Mouse (Mus musculus) frontal cortex, postnatal 14 days (tissue): Measurements from ENCODE around the gene Acap3.

Experiments used
- DNase-seq, 2 experiments: peaks; one replicate each; pipeline ENCODE4 v3.0.0; 2022; ENCODE audit warnings: low spot score in 2 of 2

Acap3 gene

DNA sequence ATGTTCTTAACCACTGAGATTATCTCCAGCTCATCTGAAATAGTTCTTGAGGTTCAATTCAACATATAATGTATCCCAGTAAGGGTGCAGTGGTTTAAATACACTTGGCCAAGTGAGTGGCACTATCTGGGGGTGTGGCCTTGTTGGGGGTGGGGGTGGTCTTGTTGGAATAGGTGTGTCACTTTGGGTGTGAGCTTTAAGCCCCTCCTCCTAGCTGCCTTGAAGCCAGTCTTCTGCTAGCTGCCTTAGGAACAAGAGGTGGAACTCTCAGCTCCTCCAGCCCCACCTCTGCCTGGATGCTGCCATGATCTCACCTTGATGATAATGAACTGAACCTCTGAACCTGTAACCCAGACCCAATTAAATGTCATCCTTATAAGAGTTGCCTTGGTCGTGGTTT, 40.4 kb downstream of the Acap3 start:
- DNase-seq, result no peak

DNA sequence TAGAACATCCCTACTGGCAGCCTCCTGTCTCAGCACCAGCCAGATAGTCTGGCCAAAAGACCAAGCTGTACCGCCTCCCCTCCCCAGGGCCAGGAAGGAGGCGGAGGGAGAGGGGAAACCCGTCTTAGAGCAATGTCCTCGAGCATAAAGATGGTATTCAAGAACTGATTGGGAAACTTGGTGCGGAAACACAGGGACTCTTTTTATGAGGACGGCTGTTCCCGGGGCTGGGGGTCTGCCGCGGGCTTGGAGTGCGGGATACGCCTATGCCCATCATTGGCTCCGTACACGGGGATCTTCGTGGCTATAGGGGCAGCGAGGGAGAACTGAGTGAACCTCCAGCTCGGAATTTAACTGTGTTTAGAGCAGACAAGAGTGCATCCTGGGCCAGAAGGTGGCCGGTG, 51.4 kb downstream of the Acap3 start:
- DNase-seq, result peak; percentile 40 to 41

DNA sequence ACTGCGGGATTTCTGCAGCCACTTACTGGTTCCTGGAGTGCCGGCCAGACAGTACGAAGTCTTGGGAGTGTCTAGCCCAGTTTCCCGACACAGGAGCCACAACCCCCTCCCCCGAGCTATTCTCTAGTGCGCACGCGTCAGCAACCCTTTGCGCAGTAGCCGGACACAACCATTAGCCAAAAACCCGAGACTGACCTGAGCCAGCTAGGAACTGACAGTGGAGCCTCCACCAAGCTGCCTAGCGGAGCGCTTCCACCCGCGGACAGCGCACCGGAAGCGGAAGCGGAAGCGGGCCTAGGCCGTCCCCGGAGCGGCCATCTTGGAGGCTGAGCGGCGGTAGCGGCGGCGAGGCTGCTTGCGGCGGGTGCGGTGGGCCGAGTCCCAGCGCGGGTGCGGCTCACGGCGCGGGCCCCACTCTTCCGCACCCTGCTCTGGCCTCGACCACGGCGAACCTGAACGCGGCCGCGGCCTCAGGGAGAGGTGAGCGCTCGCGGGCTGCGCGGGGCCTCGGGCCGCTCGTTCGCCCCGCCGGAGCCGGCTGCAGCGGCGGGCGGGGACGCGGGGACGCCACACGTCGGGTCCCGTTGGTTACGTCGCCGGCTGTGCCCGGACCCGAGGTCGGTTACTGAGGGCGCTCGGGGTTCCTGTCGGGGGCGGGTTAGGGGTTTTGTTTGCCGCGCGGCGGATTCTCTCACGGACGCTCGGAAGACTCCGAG, 52.1 kb downstream of the Acap3 start, which contains the start of gene Ube2j2:
Ube2j2 (plus strand) TSS at position 298 of the 716 bp plus-strand sequence.
- DNase-seq, result peak; percentile 91 to 93

DNA sequence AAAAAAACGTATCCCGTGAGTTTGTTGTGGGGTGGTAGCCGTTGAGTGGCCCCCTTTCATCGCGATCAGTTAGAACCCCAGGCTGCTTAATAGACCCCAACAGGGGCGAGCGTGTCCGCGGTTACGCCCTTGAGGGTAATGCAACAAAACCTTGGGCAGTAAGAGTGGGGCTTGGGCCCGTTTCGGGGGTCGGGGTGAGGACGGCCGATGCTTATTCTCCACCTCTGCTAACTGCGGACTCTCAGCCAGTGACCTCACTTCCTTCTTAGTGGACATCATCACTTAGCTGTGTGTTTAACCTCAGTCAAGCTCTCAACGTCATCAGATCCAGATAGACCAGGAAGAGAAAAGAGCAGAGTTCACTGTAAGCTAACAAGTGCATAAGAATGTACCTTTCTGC, 52.6 kb downstream of the Acap3 start:
- DNase-seq, result no peak

DNA sequence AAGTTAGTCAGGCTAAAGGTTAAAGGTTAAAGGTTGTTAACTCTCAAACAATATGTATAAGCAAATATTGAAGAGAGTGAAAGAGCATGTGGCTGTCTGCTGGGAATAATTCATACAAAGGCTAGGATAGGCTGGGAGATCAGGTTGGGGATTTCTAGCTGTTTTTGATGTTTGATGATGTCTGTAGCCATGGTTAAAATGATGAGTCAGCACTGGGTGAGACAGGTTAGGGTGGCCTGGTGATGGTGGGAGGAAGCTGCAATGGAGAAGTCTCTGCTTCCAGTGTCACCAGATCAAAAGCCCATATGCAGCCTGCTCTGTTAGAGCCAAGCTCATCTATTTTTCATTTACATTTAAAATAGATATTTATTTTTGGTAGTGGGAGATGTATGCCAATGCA, 55.5 kb downstream of the Acap3 start:
- no peak for DNase-seq

DNA sequence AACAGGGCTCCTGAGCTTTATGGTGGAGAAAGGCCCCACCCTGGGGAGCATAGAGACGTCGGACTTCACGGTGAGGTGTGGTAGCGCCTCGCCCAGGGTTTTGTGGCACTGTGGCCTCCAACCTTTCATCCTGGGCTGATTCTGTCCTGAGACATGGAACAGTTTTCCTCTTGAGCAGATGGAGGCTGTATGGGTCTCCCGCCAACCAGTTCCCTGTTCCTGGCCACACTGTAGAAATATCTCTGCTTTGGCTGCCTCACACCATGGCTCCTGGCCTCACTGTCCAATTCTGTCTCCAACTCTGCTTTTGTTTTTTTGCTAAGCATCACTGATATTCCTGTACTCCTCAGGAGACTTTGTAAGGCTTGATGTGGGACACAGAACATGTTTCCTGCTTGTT, 63.9 kb downstream of the Acap3 start:
- DNase-seq, result no peak
